Mouse (Mus musculus): ENCODE data around the gene Cyb5d1.

Gene Cyb5d1

DNA sequence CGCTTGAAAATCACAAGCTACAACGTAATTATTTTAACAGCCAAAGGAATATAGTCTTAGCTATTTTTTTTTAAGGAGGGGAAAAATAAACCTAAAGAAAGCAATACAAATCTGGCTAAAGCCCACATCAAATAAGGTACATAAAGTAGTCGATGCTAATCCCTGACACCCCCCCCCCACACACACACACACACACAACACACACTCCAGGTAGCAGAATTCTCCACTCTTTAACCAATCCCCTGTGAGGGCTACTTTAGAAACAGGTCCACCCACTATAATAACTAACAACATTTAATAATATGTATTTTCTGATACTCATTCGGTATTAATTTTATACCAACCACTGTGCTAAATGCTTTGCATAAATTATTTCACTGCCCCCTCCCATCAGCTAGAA lies 21.1 kb upstream of the Cyb5d1 start:
- DNase-seq (ENCODE audit: low spot score in 2 of 2): no peak

DNA sequence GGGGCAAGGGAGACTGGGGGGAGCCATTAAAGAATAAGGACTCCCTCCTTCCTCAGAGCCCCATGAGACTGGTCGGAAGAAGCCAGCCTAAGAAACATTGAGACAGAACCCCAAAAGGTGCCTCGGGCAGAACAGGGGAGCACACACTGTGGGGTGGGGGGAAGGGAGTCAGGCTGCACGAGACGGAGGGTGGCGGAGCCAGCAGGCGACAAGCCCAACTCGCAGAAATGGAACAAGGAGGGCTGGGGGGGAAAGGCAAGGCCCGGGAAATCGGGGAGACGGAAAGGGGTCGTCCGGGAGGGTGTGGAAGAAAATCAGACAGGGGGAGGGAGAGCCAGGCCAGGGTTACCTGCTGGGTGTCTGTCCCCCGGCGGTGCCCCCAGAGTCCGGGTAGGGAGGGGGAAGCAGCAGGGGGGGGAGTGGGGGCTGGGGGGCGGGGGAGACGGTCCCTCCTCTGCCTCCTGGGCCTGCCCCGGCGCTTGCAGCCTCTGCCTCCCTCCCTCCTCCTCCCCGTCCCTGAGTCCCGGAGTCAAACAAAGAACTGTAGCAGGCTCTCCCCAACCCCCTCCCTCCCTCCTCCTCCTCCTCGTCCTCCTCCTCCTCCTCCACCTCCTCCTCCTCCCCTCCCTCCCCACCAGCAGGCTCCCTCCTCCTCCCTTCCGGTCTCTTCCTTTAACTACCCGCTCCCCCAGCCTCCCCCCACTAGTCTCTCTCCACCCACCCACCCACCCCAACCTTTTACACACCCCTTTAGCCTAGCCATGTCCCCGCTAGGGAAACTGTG lies 20.4 kb upstream of the Cyb5d1 start:
- no peak for DNase-seq (ENCODE audit: low spot score in 2 of 2)

DNA sequence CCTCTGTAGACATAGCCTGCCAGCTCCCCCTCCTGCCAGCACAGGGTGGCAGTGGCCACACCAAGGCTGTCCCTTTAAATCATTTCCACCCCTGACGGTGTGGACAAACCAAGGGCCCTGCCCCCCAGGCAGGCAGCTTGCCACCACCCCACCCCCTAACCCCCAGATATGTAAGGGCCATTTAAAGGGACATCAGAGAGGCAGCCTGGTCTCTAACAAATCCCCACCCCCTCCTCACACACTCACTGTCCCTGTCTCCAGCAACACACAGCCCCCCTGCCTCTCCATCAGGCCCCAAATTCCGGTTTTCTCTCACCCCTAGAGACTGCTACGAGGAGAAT lies 19.9 kb upstream of the Cyb5d1 start:
- no peak for DNase-seq (ENCODE audit: low spot score in 2 of 2)

DNA sequence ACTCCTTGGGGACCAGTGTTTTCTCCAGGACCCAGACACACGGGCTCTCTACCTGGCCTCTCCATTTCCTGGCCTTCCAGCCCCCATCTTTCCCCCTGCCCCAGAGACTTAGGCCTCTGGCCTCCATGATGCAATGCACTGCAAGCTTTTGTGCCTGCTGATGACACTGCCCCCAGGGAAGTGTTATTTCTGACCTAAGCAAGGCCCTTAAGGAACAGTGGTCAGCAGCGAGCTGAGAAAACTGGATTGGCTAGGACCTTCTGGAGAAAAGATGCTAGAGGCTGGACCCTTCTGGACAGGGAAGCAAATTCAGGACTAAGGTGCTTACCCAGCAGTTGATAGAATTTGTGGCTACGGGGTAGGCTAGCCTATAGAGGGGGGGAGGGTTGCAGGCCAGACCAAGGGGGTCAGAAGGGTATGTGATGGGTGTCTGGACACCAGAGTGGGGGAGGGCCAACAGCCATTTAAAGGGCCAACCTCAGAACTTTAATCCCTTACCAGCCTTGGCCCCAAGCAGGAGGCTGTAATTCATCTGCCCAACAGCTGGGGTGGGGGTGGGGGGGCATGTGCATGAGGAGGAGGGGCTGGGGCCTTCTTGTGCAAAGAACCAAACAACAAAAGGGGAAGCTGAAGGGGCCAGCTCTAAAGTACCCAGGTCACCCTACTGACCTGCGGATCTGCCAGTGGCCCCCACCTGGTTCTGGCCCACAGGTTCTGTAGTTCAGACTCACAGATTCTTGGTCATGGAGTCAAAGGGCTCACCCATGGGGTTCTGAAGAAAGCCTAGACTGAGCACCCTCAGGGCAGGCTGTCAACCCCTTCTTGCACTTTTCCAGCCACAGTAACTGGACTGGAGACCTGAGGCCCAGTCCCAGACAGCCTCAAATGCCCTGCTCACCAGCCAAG lies 19.2 kb upstream of the Cyb5d1 start:
- DNase-seq (ENCODE audit: low spot score in 2 of 2): no peak

GRCm38 (mm10) chr11:69413221-69414181 lies 18.1 kb upstream of the Cyb5d1 start, which contains the start of gene Kdm6b:
TSS of gene Kdm6b (minus strand) at chr11:69413675.
- peak in 1 of 2 experiments; percentile 22 for DNase-seq (ENCODE audit: low spot score in 2 of 2)

GRCm38 (mm10) chr11:69412548-69412947 lies 17.1 kb upstream of the Cyb5d1 start:
- DNase-seq (ENCODE audit: low spot score in 2 of 2): no peak

DNA sequence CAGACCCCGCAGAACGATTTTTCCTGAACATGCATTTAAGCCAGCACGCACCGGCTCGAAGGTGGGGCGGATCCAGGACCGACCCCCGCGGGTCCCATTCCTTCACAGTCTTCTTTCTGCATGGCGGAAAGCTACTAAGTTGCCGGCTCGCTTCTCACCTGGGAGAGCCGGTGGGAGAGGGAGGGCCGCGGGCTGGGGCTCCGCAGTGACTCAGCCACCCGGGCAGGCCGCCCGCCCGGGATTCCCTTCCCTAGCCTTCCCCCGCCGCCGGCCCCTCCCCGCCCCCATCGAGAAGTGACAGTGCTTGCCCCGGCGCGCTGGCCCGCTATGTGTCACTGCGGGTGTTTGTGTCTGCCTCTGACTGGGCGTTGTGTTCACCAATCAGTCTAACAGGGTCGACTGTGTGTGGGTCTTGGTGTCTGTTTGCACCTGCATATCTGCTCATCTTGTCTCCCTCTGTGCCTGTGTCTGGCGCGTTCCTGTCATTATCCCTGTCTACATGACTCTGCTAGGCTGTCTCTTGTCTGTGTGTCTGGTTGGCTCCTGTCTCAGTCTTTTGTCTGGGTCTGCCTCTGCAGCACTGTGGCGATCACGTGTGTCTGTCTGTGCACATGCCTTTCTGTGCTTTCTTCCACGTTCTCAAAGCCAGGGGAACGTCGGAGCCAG lies 16.2 kb upstream of the Cyb5d1 start:
- peak in 1 of 2 experiments; percentile 45 for DNase-seq (ENCODE audit: low spot score in 2 of 2)

- peak; percentile 91 to 92 for DNase-seq (ENCODE audit: low spot score in 2 of 2)
Observed at GRCm38 (mm10) chr11:69411073-69411535, 15.7 kb upstream of the Cyb5d1 start.

GRCm38 (mm10) chr11:69410310-69411072 lies 15.1 kb upstream of the Cyb5d1 start:
- peak in 1 of 2 experiments; percentile 18 for DNase-seq (ENCODE audit: low spot score in 2 of 2)

GRCm38 (mm10) chr11:69410045-69410309 lies 14.5 kb upstream of the Cyb5d1 start:
- DNase-seq (ENCODE audit: low spot score in 2 of 2): peak in 1 of 2 experiments; percentile 21

GRCm38 (mm10) chr11:69409378-69410044 lies 14.1 kb upstream of the Cyb5d1 start:
- peak; percentile 59 to 74 for DNase-seq (ENCODE audit: low spot score in 2 of 2)

DNA sequence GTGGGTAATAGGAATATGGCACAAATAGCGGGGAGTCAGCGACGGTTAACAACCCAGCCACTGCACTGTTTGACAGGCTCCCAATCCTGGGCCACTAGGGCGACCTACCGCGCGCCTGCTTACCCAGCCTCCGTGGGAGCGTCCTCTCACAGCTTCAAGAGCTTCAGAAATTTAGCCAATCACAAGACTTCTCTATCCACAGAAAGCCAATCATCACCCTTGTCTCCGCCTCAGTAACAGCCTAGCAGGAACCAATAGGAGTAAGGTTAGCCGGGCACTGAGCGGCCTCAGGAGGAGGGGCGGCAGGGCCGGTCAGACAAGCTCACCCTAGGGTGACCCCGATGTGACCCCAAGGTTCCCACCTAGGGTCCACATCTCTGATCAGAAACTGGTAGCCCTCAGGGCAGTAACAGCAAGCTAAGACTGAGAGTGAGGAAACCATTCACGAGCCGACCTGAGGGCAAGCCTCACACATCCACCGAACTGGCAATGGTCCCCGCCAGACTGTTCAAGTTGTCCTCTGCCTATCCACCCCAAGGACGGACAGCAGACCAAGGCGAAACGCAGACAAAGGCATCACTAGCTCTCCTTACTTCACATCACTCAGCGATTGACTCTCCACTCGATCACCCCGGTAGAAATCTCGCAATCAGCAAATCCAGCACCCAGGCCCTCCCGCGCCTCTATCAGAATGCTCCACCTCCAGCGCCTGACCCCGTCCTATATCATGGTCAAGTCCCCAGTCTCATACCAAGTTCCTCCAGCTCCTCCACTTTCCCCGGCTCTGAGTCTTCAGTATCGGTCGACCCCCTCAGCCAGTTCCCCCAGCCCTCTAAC lies 13.3 kb upstream of the Cyb5d1 start:
- peak; percentile 68 to 73 for DNase-seq (ENCODE audit: low spot score in 2 of 2)

DNA sequence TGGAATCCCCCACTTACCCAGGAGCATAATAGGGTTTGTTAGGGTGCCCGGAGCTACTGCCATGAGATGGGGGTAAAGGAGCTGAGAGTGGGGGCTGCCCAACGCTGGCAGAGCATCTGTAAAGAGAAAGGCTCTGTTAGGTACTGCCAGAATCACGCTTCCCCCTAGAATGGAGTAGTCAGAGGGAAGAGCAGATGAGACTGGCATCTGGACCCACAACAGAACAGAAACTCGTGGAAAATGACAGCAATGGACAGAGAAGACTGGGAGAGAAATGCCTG lies 12.2 kb upstream of the Cyb5d1 start:
- DNase-seq (ENCODE audit: low spot score in 2 of 2): no peak

GRCm38 (mm10) chr11:69406867-69407723 lies 11.7 kb upstream of the Cyb5d1 start:
- DNase-seq (ENCODE audit: low spot score in 2 of 2): no peak

DNA sequence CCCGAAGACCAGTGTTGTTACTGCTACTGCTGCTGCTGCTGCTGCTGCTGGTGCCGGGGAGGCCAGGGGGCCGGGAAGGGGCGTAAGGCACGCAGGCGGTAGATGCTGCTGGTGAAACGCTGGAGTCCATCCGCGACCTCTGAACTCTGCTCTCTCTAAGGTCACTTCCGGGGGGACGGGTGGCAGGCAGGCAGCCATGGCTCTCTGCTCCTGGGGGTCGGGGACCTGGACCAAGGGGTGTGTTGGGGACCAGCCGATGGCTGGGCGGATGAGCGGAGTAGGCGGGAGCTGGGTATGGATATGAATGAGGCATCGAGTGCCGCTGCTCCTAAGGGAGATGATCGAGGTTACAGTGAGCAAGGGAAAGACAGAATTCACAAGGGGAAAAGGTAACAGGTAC lies 10.9 kb upstream of the Cyb5d1 start:
- no peak for DNase-seq (ENCODE audit: low spot score in 2 of 2)

GRCm38 (mm10) chr11:69405397-69406200 lies 10.2 kb upstream of the Cyb5d1 start:
- no peak for DNase-seq (ENCODE audit: low spot score in 2 of 2)

- DNase-seq (ENCODE audit: low spot score in 2 of 2): no peak
Observed at GRCm38 (mm10) chr11:69404595-69405396, 9.4 kb upstream of the Cyb5d1 start.

Data from frontal cortex, postnatal 25 days (tissue).